Mouse (Mus musculus) olfactory bulb, adult 2 months (tissue): Measurements from ENCODE around the gene Arhgap10.

Source experiments
- CTCF ChIP-seq: fragments of 200-500 bp; IDR thresholded peaks from 2 replicates; pipeline ENCODE4 v1.5.1; 2012; ENCODE audit warnings: low read depth, mild to moderate bottlenecking, low read length, moderate library complexity; ENCODE audit not compliant: insufficient read depth
- POLR2A ChIP-seq: fragments of 200-500 bp; IDR thresholded peaks from 2 replicates; pipeline ENCODE4 v1.6.1; 2012; ENCODE audit warnings: mild to moderate bottlenecking, low read depth, low read length, moderate library complexity; ENCODE audit not compliant: insufficient read depth

DNA sequence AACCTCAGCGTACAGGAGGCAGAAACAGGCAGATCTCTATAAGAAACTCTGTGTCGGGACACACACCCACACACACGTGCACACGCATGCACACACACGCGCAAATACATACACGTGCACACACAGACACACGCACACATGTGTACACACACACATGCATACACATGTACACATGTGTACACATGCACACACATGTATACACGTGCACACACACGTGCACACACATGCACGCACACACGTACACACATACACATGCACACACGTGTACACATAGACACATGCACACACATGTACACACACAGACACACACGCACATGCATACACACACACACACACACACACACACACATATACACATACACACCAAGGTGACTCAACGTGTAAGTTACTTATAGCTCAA is 106.5 kb downstream of the Arhgap10 start:
- TF ChIP-seq POLR2A (no peak), CTCF (no peak)
